Mouse (Mus musculus): ENCODE results near the gene Rplp0.
A peak's percentile ranks its signal among the peaks of the same experiment; 100 is the strongest.
"Not testable (repeated sequence)": the region's sequence is repeated elsewhere in the genome, so short reads cannot be mapped to it uniquely, and the experiment has no call there.

Gene Rplp0

GRCm38 (mm10) chr5:115550482-115551005 lies 8.7 kb upstream of the Rplp0 start:
- no peak for DNase-seq (ENCODE audit: low read depth, low spot score)

DNA sequence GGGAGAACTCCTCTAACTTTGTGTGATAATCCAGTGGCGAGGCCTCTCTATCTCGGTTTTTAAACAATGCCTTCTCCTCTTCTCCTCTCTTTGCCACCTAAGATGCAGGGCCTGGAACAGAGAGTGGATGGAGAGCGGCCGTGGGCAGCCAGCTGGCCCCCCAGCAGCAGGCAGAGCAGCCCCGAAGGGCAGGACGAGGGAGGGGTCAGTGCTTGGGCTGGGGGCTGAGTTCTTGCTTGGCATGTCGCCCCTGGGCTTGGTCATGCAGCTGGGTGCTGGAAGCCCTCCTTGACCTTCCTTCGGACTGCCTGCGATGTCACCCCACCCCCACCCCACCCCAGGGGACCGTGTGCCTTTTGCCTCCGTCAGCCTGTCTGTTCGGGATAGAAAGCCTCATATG lies 7.9 kb upstream of the Rplp0 start:
- DNase-seq (ENCODE audit: low read depth, low spot score), result no peak

GRCm38 (mm10) chr5:115551799-115552198 lies 7.5 kb upstream of the Rplp0 start:
- no peak for DNase-seq (ENCODE audit: low read depth, low spot score)

DNA sequence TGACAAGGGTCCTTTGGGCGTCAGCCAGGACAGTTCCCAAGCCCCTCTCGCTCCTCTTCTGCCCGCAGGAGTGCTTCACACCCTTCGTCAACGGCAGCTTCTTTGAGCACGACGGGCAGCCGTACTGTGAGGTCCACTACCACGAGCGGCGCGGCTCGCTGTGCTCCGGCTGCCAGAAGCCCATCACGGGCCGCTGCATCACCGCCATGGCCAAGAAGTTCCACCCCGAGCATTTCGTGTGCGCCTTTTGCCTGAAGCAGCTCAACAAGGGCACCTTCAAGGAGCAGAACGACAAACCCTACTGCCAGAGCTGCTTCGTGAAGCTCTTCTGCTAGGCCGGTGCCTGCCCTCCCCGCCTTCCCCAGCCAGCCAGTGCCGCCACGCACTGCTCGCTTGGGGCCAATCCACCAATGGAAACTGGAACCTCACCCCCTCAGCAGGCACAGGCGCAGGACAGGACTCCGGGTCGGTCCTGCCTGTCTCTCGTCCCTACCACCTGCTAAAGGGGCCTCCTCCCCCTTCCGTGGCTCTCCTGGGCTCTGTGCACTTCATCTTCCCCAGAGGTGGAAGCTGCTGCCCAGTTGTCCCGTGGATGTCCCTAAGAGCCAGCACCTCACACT lies 5.4 kb upstream of the Rplp0 start:
- no peak for DNase-seq (ENCODE audit: low read depth, low spot score)

DNA sequence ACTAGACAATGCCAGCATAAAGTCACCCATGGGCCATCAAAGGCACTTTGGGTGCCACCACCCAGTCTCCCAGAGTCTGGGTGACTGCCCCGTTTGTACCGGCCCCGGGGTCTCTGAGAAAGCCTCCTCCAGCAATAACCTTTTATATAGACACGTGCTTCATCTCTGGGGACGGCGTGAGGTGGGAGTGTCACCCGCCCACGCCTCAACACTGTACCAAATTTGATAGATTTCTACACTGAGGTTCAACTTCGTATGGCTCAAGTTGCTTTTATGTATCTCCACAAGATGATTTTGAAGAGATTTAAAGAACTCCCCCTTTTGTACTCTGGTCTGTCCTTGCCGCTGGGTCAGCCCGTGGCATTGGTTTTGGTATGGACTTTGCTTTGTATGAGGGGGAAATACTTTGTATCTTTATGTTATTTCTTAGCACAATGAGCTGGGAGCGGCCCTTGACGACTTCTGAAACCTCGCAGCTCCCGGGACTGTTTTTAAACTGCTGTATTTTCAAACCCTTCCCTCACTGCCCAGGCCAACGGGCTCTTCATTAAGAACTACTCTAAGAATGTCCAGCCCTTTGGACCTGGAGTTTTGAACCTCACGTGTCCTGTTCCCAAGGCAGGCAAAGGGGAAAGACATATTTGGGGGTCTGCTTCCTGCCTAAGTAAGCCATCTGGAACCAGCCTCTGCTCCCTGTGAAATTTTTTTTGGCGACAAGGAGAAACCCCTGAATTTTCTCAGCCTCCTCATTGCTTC lies 4.6 kb upstream of the Rplp0 start:
- no peak for DNase-seq (ENCODE audit: low read depth, low spot score)

DNA sequence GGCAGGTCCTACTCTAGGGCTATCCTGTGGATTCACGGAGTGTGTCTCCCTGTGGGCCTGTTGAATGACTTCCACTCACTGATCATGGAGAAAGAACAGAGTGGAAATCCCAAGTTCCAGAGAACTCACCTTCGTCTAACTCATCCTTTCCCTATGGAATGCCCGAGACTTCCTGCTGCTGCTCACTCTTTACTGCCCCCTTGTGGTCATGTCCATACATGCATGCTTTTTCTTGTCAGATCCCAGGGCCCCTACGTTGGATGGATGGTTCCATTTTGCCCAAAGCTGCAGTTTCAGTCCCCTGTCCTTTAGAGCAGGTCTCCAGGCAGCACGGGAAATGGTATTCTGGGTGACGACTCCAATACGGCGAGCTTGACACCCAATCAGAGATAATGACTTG lies 3.0 kb upstream of the Rplp0 start:
- DNase-seq (ENCODE audit: low read depth, low spot score), result peak; percentile 93

DNA sequence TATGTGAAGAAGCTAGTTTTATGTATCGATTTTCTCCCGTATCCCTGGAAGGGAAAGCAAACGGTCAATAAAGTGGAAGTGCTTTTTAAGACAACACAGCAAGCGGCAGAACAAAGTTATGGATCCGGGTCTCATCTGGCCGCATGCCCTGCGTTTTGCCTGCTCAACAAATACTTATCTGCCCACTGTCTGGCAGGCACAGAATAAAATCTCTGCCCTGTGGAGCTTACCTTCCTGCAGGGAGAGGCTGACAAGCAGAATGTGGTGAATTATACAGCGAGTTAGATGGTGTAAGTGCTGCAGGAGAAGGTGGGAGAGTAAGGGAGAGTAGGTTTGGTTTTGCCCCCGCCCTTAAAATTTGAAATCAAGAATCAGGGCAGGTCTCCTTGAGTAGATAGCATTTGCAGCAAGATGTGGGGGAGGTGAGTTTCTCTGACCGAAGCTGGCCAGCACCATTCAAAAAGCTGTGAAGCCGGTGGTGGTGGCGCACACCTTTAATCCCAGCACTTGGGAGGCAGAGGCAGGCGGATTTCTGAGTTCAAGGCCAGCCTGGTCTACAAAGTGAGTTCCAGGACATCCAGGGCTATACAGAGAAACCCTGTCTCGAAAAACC lies 979 bp upstream of the Rplp0 start:
- no peak for DNase-seq (ENCODE audit: low read depth, low spot score)

GRCm38 (mm10) chr5:115560336-115560905 lies 1.2 kb downstream of the Rplp0 start:
- DNase-seq (ENCODE audit: low read depth, low spot score), result no peak

GRCm38 (mm10) chr5:115563771-115564585 lies 4.7 kb downstream of the Rplp0 start:
- DNase-seq (ENCODE audit: low read depth, low spot score), result no peak

DNA sequence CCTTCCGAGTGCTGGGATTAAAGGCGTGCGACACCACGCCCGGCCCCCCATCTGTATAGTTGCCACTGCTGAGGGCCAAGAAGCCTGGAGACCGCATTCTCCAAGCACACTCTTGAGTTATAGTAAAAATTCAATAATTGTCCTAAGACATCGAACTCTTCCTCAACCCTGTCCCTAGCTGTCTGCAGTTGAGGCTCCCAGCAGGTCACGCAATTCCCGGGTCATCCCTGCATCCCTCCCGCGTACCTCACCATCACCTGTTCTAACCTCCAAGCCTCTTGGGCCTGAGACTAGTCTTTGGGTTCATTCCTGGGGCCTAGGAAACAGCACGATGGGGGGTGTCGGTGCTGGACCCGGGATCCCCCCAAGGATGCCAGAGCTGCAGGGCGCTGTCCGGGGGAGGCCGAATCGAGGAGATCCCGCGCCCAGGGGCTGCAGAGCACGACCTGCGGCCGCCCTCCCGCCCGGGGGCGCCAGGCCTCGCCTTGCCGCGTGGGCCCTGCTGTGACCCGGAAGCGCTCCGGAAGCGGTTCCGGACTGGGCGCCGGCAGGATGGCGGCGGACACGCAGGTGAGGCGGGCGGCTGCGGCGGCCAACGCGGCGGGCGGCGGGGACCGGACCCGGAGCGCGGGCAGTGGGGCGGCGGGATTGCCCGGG lies 5.6 kb downstream of the Rplp0 start, which contains the start of gene Gcn1l1:
Gcn1l1 (plus strand) TSS at position 518 of the 657 bp plus-strand sequence.
- peak; percentile 54 for DNase-seq (ENCODE audit: low read depth, low spot score)

DNA sequence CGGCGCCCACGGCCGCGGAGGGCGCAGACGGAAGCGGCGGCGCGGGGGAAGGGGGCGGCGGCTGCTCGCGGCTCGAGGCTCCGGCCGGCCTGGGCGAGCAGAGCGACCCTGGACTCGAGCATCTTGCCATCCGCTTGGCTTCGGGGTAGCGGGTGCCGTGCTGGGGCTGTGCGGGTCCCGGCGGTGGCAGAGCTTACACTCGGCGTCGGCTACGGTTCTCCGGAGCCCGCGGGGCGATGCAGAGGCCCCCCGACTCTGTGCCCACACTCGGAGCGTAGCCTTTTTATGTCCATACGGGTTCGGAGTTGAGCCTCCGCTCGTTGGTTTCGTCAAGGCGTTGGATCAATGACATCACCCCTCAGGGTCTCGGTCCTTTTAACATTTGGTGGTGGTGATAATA lies 6.1 kb downstream of the Rplp0 start:
- DNase-seq (ENCODE audit: low read depth, low spot score), result no peak

GRCm38 (mm10) chr5:115568681-115569080 lies 9.4 kb downstream of the Rplp0 start:
- DNase-seq (ENCODE audit: low read depth, low spot score), result peak; percentile 79

DNA sequence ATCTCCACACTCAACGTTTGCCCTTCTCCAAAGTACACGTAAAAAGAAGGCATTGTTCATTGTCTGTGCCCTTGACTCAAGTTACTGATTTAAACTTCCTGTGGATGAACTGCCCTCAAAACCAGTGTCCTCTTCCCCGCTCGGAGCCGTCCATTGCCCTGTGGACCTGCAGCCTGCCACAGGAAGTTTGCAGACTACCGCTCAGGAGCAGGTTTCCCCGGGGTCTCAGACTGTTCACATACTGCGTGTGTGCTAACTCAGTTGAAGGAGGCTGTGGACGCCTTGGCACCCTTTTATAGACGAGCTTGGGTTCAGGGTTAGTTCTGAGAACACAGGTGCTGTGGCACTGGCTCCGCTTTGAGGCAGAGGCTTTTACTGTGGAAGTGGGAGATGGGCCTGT lies 10.0 kb downstream of the Rplp0 start:
- no peak for DNase-seq (ENCODE audit: low read depth, low spot score)

GRCm38 (mm10) chr5:115569721-115570120 lies 10.5 kb downstream of the Rplp0 start:
- DNase-seq (ENCODE audit: low read depth, low spot score), result no peak

DNA sequence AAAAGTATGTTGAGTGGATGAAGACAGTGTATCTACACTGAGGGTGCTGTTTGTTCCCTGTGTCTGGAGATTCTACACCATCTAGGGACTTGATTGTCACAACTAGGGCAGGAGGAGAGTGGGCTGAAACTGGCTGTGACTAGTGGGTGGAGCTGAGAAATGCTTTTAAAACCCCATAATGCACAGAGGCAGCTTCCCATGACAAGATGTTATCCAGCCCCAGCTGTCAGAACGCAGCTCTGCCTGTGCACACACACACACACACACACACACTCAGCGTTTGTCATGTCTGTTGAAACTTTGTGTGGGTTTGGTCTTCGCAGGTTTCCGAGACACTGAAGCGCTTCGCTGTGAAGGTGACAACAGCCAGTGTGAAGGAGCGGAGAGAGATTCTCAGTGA lies 11.8 kb downstream of the Rplp0 start:
- no peak for DNase-seq (ENCODE audit: low read depth, low spot score)

GRCm38 (mm10) chr5:115572679-115573535 lies 13.6 kb downstream of the Rplp0 start:
- DNase-seq (ENCODE audit: low read depth, low spot score), result no peak

- no peak for DNase-seq (ENCODE audit: low read depth, low spot score)
Observed at GRCm38 (mm10) chr5:115574992-115575391, 15.7 kb downstream of the Rplp0 start.

DNA sequence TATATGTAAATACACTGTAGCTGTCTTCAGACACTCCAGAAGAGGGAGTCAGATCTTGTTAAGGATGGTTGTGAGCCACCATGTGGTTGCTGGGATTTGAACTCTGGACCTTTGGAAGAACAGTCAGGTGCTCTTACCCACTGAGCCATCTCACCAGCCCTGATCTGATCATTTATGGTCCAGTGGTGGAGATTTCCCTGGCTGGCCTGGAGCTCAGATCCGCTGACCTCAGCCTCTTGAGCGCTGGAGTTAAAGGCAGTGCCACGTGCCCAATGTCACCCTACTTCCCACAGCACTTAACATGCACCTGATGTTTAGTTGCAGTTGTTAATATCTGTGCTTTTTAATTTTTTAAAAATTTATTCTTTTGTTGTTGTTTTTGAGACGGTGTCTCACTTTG lies 18.4 kb downstream of the Rplp0 start:
- DNase-seq (ENCODE audit: low read depth, low spot score), result not testable (repeated sequence)

DNA sequence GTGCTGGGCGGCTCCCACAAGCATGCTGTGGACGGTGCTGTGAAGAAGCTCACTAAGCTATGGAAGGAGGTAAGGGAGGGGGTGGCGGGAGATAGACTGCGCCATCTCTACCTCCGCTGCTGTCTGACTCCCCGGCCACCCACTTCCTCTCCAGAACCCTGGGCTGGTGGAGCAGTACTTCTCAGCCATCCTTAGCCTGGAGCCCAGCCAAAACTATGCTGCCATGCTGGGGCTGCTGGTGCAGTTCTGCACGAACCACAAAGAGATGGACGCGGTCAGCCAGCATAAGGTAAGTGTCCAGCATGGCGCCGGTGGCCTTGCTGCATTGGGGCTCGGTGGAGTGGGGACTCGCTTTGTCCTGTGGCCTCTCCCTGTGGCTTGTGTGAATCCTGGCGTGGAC lies 19.7 kb downstream of the Rplp0 start:
- no peak for DNase-seq (ENCODE audit: low read depth, low spot score)

GRCm38 (mm10) chr5:115579363-115579762 lies 20.1 kb downstream of the Rplp0 start:
- no peak for DNase-seq (ENCODE audit: low read depth, low spot score)
